ENCODE assay signal across 7 mouse cellular contexts in genomic region chr4:109156481-109157261, GRCm38 (mm10). TPM values are rescaled to one million over a fixed set of nuclear protein-coding genes. Genes with fewer than 3 reads are reported as not detected.
DNase-seq lines count a peak whose midpoint lies in the region; ATAC-seq and TF ChIP-seq lines count a peak whose summit lies in the region.

No protein-coding gene starts in this region.

- peak overlapping the region; percentile 52 for H3K4me2 ChIP-seq in hindbrain, postnatal 0 days (ENCODE audit: low read depth, low read length)
- H3K4me2 ChIP-seq in neural tube, embryonic 12.5 days (replicated peaks): peak overlapping the region; percentile 33

- ATAC-seq in hindbrain, postnatal 0 days: peak; percentile 89
- ATAC-seq in neural tube, embryonic 12.5 days (ENCODE audit: low FRiP score, low read depth): 0 out of 2 replicates have a peak, but pooled peaks have one; percentile 44

- H3K4me3 ChIP-seq in hindbrain, postnatal 0 days (ENCODE audit: low read length): peak overlapping the region; percentile 35
- no peak overlapping the region for H3K4me3 ChIP-seq in neural tube, embryonic 12.5 days

- DNase-seq in adipocyte (ENCODE audit: low spot score): peak; percentile 76
- DNase-seq in cerebellum, adult 18-20 months: peak; percentile 63 to 66
- peak; percentile 58 to 75 for DNase-seq in gastrocnemius, adult 8-10 months (ENCODE audit: low spot score in 2 of 2)
- DNase-seq in hindbrain, postnatal 0 days (ENCODE audit: low spot score): peak; percentile 73
- DNase-seq in left cerebral cortex, postnatal 36 days (ENCODE audit: low spot score in 2 of 2): peak; percentile 59 to 63
- no peak for DNase-seq in embryo, embryonic 11 days

- H3K9me3 ChIP-seq in hindbrain, postnatal 0 days (ENCODE audit: low read length): no peaks in the 10 kb centered on the region
- H3K9me3 ChIP-seq in neural tube, embryonic 12.5 days: no peaks in the 10 kb centered on the region

- TF ChIP-seq CTCF in hindbrain, postnatal 0 days (IDR thresholded peaks at IDR 0.05; ENCODE audit: low read depth): 0 out of 2 replicates have a peak, but pooled peaks have one; percentile 19

- no peaks in the 10 kb centered on the region for H3K27me3 ChIP-seq in hindbrain, postnatal 0 days (ENCODE audit: insufficient read depth, low read length)
- H3K27me3 ChIP-seq in neural tube, embryonic 12.5 days (replicated peaks): no peaks in the 10 kb centered on the region

- H3K36me3 ChIP-seq in hindbrain, postnatal 0 days (ENCODE audit: insufficient read depth, low read length): no peaks in the 10 kb centered on the region
- H3K36me3 ChIP-seq in neural tube, embryonic 12.5 days: 0 out of 2 replicates have a peak, but pooled peaks cover 3% of the 10 kb centered on the region

- peak overlapping the region; percentile 45 for H3K9ac ChIP-seq in hindbrain, postnatal 0 days (replicated peaks; ENCODE audit: low read length)
- no peak overlapping the region; the same call in 1 of the 2 replicates for H3K9ac ChIP-seq in neural tube, embryonic 12.5 days

- H3K27ac ChIP-seq in hindbrain, postnatal 0 days: peak overlapping the region; percentile 76
- no peak overlapping the region for H3K27ac ChIP-seq in neural tube, embryonic 12.5 days

- intact Hi-C loops in left cerebral cortex, postnatal 36 days (cut with DNase I): loop anchor here (10.0 kb wide), 1 partner anchor 102 kb away; no protein-coding TSS in a partner anchor

- no peaks in the 10 kb centered on the region for H3K4me1 ChIP-seq in hindbrain, postnatal 0 days (ENCODE audit: insufficient read depth, low read length)
- 0 out of 2 replicates have a peak, but pooled peaks cover 4% of the 10 kb centered on the region for H3K4me1 ChIP-seq in neural tube, embryonic 12.5 days

- WGBS in hindbrain, postnatal 0 days: 19% methylated on average over 24 of the region's 24 CpGs
- 47% methylated on average over 24 of the region's 24 CpGs for WGBS in neural tube, embryonic 12.5 days

RNA-seq across cellular contexts. Expression of gene Osbpl9, which starts 45.4 kb away (rescaled TPM):
- 100 to 1,000 TPM in 1 of 4 experiments, 10 to 100 TPM in 3; 95.4 to 108 (median 97.7) TPM for total RNA-seq in gastrocnemius, adult 8-10 months (2022)
- 59.3 and 65.3 TPM in 2 replicates for total RNA-seq in hindbrain, postnatal 0 days (2014; rRNA removed)
- polyA plus RNA-seq in hindbrain, postnatal 0 days (2015; fragmentation: Nextera tagmentation; extraction: Ambion mirVana): 59.0 and 64.3 TPM in 2 replicates
- total RNA-seq in left cerebral cortex, postnatal 36 days (2021): 10 to 100 TPM; 54.6 to 62.8 TPM
- 89.8 and 95.9 TPM in 2 replicates for polyA plus RNA-seq in neural tube, embryonic 12.5 days (2016; fragmentation: Nextera tagmentation; extraction: Ambion mirVana)
